Mouse (Mus musculus) hindbrain, embryonic 10.5 days (tissue): Measurements from ENCODE around the gene Dzank1. TPM values are rescaled to one million over a fixed set of nuclear protein-coding genes. Genes with fewer than 3 reads are reported as not detected.

ENCODE experiments used
- DNase-seq: peaks from one replicate; pipeline ENCODE4 v3.0.0-alpha.2; 2017; ENCODE audit warnings: low spot score
- H3K27ac ChIP-seq: fragments of 300-500 bp; sonication (generic); 2 replicates; pipeline ENCODE4 v1.5.1; 2016; ENCODE audit warnings: mild to moderate bottlenecking, moderate library complexity
- H3K27me3 ChIP-seq: fragments of 300-500 bp; sonication (generic); 2 replicates; pipeline ENCODE4 v1.6.1; 2016; ENCODE audit warnings: mild to moderate bottlenecking; ENCODE audit not compliant: poor library complexity, insufficient read depth, severe bottlenecking
- H3K36me3 ChIP-seq: fragments of 300-500 bp; sonication (generic); 2 replicates; pipeline ENCODE4 v1.6.1; 2016; ENCODE audit warnings: mild to moderate bottlenecking, moderate library complexity
- H3K4me1 ChIP-seq: fragments of 300-500 bp; sonication (generic); replicated peaks from 2 replicates; pipeline ENCODE4 v1.6.1; 2016; ENCODE audit warnings: mild to moderate bottlenecking
- H3K4me3 ChIP-seq: fragments of 300-500 bp; sonication (generic); 2 replicates; pipeline ENCODE4 v1.5.1; 2016; ENCODE audit warnings: mild to moderate bottlenecking, moderate library complexity
- H3K9me3 ChIP-seq: fragments of 300-500 bp; sonication (generic); 2 replicates; pipeline ENCODE4 v1.6.1; 2016; ENCODE audit warnings: mild to moderate bottlenecking, moderate library complexity
- WGBS: fragments of 180-500 bp; shearing (Covaris S2); methylation state at CpG from one replicate; pipeline ENCODE4 v1.1.7; 2016; 5-methylcytosine and 5-hydroxymethylcytosine counted together
- polyA plus RNA-seq: library from polyadenylated mRNA; unstranded; fragments of >200 nt; fragmentation: Nextera tagmentation; extraction: Ambion mirVana; gene quantifications from 2 replicates; pipeline ENCODE4 v1.2.1, GENCODE M21; 2016

Gene Dzank1
- polyA plus RNA-seq, 1 experiment from 2014 or later: 3.4 TPM

DNA sequence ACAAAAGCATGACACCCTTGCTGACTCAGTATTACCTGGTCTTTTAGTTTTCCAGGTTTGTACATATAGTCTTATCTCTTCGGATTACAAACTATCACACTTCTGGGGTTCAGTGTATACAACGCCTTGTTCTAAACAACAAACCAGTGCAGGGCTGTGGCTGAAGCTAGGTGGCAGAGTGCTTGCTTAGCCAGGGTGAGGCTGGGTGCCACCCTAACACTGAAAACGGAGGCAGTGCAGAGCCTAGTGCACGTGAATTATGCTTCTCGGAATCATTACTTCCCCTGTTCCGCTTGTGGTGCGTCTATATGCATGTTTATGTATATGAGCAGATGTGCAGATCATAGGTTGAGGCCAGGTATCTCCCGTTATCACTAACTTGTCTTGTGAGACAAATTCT is 98.6 kb downstream of the Dzank1 start:
- DNase-seq: no peak
- Histone ChIP-seq H3K27me3 (no peaks in the 10 kb centered on the region), H3K27ac (no peak overlapping the region), H3K4me1 (no peaks in the 10 kb centered on the region), H3K9me3 (no peaks in the 10 kb centered on the region), H3K4me3 (no peak overlapping the region), H3K36me3 (no peaks in the 10 kb centered on the region)
- 87% methylated on average over 8 of the region's 8 CpGs for WGBS

DNA sequence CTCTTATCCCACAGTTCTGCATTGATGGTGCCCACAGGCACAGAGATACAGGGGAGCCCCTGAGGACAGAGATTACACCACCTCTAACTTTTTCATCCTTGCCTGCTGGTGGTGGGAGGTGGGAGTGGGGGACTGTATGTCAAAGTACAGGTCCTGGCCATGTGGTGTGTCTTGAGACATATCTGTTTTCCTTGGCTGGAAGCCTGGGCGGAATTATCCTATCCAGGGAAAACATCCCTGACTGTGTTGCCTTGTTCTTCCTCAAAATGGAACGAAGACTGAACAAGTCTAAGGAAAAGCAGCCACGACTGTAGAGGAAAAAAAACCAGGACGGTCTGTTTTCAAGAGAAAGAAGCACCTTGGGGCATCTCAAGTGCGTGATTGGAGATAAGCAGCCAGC is 99.4 kb downstream of the Dzank1 start:
- no peak for DNase-seq
- no peaks in the 10 kb centered on the region for H3K4me1 ChIP-seq
- no peaks in the 10 kb centered on the region for H3K27me3 ChIP-seq
- WGBS: 89% methylated on average over 5 of the region's 5 CpGs
- no peaks in the 10 kb centered on the region for H3K9me3 ChIP-seq
- H3K27ac ChIP-seq: no peak overlapping the region
- H3K36me3 ChIP-seq: no peaks in the 10 kb centered on the region
- H3K4me3 ChIP-seq: no peak overlapping the region

DNA sequence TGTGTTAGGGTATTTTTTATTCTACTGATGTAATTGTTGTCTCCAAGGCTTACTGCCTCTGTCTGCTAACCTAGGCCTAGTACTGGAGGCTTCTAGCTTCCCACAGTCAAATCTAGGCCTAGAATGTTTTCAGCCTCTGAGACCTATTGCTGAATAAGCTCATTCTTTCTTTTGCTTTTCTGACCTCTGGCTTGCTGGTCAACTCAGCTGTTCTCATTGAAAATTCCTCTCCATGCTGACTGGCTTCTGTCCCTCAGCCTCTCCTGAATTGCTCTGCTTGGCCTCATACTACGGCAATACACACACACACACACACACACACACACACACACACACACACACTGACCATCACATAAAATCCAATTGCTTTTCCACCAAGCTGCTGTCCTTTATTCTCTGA is 101.5 kb downstream of the Dzank1 start:
- WGBS: 71% methylated on average over 1 of the region's 1 CpGs
- Histone ChIP-seq H3K27ac (no peak overlapping the region), H3K36me3 (no peaks in the 10 kb centered on the region), H3K4me1 (no peaks in the 10 kb centered on the region), H3K9me3 (no peaks in the 10 kb centered on the region), H3K4me3 (no peak overlapping the region), H3K27me3 (no peaks in the 10 kb centered on the region)
- DNase-seq: no peak

DNA sequence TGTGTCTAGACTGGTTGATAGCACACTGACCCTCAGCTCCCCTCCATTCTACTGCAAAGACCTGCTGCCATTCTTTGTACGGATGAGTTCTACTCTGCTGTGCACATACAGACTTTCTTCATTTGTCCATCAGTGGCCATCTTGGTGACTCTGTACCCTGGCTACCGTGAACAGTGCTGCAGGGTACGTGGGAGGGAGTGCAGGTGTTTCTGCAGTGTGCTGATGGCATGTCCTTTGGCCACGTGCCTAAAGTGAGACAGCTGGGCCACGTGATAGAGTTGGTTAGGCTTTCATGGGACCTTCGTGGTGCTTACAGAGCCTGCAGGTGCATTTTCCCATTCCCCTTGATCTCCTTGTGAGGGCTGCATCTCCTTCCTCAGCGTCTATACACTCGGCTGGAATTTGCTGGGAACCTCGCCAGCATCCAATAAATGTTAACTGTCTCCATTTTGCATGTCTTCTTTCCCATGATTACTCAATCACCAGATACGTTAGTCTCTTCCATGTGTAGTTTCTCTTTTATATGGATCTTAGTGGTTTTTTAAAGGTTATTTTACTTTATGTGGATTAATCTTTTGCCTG is 105.0 kb downstream of the Dzank1 start:
- H3K27ac ChIP-seq: no peak overlapping the region
- no peak overlapping the region for H3K4me3 ChIP-seq
- H3K4me1 ChIP-seq: peaks cover 6% of the 10 kb centered on the region; the same call in 1 of the 2 replicates
- no peaks in the 10 kb centered on the region for H3K9me3 ChIP-seq
- H3K27me3 ChIP-seq: no peaks in the 10 kb centered on the region
- 90% methylated on average over 10 of the region's 10 CpGs for WGBS
- no peaks in the 10 kb centered on the region for H3K36me3 ChIP-seq
- DNase-seq: no peak

Other genes with a start within 250 kb of the Dzank1 start
- 0.22 and 0.27 TPM in 2 replicates for gene Ovol2, start 195.3 kb downstream of the Dzank1 start, polyA plus RNA-seq
- 47.9 and 60.4 TPM in 2 replicates for gene Kat14, start 158.4 kb downstream of the Dzank1 start, polyA plus RNA-seq
- 0.24 TPM in 1 of 2 replicates, not detected in the other for gene Pet117, start 158.4 kb downstream of the Dzank1 start, polyA plus RNA-seq
- 27.0 and 33.0 TPM in 2 replicates for gene Polr3f, start 304 bp upstream of the Dzank1 start, polyA plus RNA-seq
- 56.7 and 57.1 TPM in 2 replicates for gene Rbbp9, start 23.5 kb upstream of the Dzank1 start, polyA plus RNA-seq
- gene Sec23b, start 28.8 kb upstream of the Dzank1 start, polyA plus RNA-seq: 120 and 127 TPM in 2 replicates
- gene Smim26, start 66.6 kb upstream of the Dzank1 start, polyA plus RNA-seq: 26.0 and 40.1 TPM in 2 replicates
- 27.1 and 31.5 TPM in 2 replicates for gene Dtd1, start 72.5 kb upstream of the Dzank1 start, polyA plus RNA-seq